Mouse (Mus musculus): ENCODE results near the gene Gm20388.

DNA sequence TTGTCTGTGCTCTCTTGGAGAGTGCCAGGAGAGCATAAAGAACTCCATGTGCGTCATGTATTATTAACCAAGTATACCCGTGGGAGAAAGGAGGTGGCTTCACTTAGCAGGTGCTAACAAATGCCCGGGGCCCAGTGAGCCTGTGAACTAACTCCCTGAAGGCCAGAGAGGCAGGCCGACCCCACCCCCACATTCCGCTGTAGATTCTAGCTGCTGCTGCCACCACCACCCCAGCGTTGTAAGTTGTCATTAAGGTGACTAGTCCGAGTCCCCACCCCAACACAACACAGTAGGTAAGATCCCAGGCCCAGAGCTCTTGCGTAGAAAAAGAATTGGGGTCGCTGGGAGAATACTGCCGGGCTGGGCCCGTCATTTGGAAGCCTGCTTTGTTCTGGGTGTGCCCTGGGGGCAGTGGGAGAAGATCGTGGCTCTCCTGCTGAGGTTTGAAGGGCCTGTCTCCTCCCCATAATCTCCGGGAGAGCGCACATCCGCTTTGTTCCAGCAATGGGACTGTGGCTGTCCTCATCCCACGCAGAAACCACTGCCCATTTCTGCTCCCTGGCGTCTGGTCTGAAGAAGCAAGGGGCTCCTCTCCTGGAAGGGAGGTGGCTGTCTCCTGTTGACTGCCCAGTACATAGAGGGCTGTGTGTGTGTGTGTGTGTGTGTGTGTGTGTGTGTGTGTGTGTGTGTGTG lies 1214.1 kb downstream of the Gm20388 start:
- no peak for TF ChIP-seq POLR2A (IDR thresholded peaks at IDR 0.05; ENCODE audit: borderline replicate concordance, extremely low read depth, insufficient read depth, insufficient read length, poor library complexity, severe bottlenecking)
- TF ChIP-seq CTCF (IDR thresholded peaks at IDR 0.05; ENCODE audit: borderline replicate concordance, extremely low read depth, insufficient read depth, insufficient read length) = no peak

Measured in brain, embryonic 14.5 days (tissue).